Mouse (Mus musculus) embryonic facial prominence, embryonic 13.5 days (tissue): ENCODE data around the gene Rnf150. TPM values are rescaled to one million over a fixed set of nuclear protein-coding genes. Genes with fewer than 3 reads are reported as not detected.

ENCODE experiments used
- ATAC-seq: fragments of 200-750 bp; cut with Nextera tagmentation; 2 replicates; pipeline ENCODE4 v1.8.0; 2017; ENCODE audit warnings: low read depth; ENCODE audit not compliant: insufficient number of reproducible peaks, insufficient read depth, low FRiP score, low TSS enrichment
- H3K27ac ChIP-seq: fragments of 300-500 bp; sonication (generic); 2 replicates; pipeline ENCODE4 v1.5.1; 2015; ENCODE audit warnings: moderate library complexity, mild to moderate bottlenecking, inconsistent platforms
- H3K27me3 ChIP-seq: fragments of 300-500 bp; sonication (generic); 2 replicates; pipeline ENCODE4 v1.6.1; 2015; ENCODE audit warnings: mild to moderate bottlenecking, inconsistent platforms
- H3K36me3 ChIP-seq: fragments of 300-500 bp; sonication (generic); 2 replicates; pipeline ENCODE4 v1.6.1; 2015; ENCODE audit warnings: mild to moderate bottlenecking, inconsistent platforms
- H3K4me1 ChIP-seq: fragments of 300-500 bp; sonication (generic); 2 replicates; pipeline ENCODE4 v1.6.1; 2015; ENCODE audit warnings: inconsistent platforms
- H3K4me2 ChIP-seq: fragments of 300-500 bp; sonication (generic); 2 replicates; pipeline ENCODE4 v1.6.1; 2015; ENCODE audit warnings: moderate library complexity, mild to moderate bottlenecking, inconsistent platforms
- H3K4me3 ChIP-seq: fragments of 300-500 bp; sonication (generic); 2 replicates; pipeline ENCODE4 v1.5.1; 2015; ENCODE audit warnings: mild to moderate bottlenecking, inconsistent platforms
- H3K9ac ChIP-seq: fragments of 300-500 bp; sonication (generic); 2 replicates; pipeline ENCODE4 v1.6.1; 2015; ENCODE audit warnings: mild to moderate bottlenecking, inconsistent platforms
- H3K9me3 ChIP-seq: fragments of 300-500 bp; sonication (generic); 2 replicates; pipeline ENCODE4 v1.6.1; 2016; ENCODE audit warnings: inconsistent platforms
- WGBS: fragments of 180-500 bp; shearing (Covaris S2); methylation state at CpG from one replicate; pipeline ENCODE4 v1.1.7; 2015; ENCODE audit warnings: mixed read lengths; 5-methylcytosine and 5-hydroxymethylcytosine counted together
- polyA plus RNA-seq: library from polyadenylated mRNA; unstranded; fragments of >200 nt; fragmentation: Nextera tagmentation; extraction: Ambion mirVana; gene quantifications from 2 replicates; pipeline ENCODE4 v1.2.1, GENCODE M21; 2015

Gene Rnf150
- polyA plus RNA-seq, 1 experiment from 2014 or later = 2.6 TPM

DNA sequence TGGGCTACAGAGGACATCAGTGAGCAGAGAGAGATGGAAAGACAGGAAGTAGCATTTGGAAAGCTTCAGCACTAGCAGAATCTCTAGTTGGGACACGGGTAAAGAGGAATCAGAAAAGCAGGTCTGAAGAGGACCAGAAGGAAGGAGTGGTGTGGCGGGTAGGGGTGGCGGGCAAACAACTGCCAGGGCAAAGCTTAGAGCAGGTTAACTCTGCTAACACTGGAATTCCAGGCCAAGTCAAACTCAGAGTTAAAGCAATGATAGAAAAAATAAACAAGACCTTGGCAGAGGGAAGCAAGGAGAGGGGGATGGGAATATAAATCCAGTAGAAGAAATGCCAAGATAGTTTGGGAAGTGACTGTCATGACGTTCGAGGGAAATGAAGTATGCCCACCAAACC is 120.1 kb downstream of the Rnf150 start:
- Histone ChIP-seq H3K9ac (no peak overlapping the region), H3K4me1 (peaks cover 12% of the 10 kb centered on the region), H3K27me3 (no peaks in the 10 kb centered on the region), H3K9me3 (no peaks in the 10 kb centered on the region), H3K4me2 (no peak overlapping the region), H3K27ac (no peak overlapping the region), H3K36me3 (no peaks in the 10 kb centered on the region), H3K4me3 (no peak overlapping the region)
- ATAC-seq = no peak
- WGBS = 72% methylated on average over 5 of the region's 5 CpGs

DNA sequence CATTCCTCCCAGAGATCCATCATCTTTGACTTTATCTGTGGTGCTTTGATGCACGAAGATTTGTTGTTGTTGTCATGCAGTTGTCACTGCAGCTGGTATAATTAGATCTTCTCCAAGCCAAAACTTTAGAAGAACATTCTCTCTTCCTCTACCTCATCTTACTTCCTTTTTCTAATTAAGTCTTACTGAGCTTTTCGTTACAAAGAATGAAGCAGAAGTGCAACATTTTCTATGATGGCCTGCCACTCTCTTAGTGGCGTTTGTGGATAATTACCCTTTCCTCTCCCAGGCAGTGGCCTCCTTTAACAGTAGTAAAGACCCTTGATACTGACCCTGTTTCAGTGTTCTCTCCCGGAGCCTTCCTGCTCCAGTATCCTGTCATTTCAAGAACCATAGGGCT is 128.9 kb downstream of the Rnf150 start:
- ATAC-seq = no peak
- H3K27me3 ChIP-seq = no peaks in the 10 kb centered on the region
- H3K4me2 ChIP-seq = no peak overlapping the region
- H3K9ac ChIP-seq = no peak overlapping the region
- no peaks in the 10 kb centered on the region for H3K36me3 ChIP-seq
- H3K4me1 ChIP-seq = peaks cover 10% of the 10 kb centered on the region
- WGBS = 72% methylated on average over 4 of the region's 4 CpGs
- no peaks in the 10 kb centered on the region for H3K9me3 ChIP-seq
- H3K4me3 ChIP-seq = no peak overlapping the region
- H3K27ac ChIP-seq = no peak overlapping the region

DNA sequence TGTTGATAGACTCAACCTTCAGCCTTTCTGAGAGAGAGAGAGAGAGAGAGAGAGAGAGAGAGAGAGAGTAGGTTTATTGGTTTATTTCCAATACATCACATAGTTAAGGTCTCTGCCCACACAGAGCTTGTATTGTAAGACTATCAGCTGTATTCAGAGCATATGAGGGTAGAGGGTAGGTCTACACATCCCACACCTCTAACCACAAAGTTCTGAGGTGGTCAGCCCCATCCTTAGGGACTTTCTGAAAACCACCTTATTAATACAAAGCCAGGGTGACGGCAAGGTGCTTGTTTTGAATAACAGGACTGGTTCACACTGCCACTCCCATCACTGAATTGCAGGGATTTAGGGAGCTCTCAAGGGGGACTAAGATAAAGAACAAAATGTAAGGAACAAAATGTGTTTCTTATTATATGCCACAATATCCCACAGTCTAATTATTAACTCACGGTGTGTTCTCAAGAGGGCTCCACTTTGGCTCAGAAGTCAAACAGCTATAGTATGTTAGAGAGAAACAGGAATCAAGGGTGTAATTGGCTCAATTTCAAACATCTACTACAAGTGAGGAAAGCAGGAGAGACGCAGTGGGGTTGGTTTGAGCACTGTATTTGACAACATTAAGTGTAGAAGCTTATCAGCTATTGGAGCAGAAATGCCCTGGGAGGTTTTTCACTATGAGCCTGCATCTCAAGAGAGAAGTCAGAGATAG is 132.7 kb downstream of the Rnf150 start:
- H3K4me2 ChIP-seq = no peak overlapping the region
- H3K9ac ChIP-seq = no peak overlapping the region
- peaks cover 7% of the 10 kb centered on the region; the same call in 1 of the 2 replicates for H3K4me1 ChIP-seq
- 32% methylated on average over 3 of the region's 3 CpGs for WGBS
- H3K36me3 ChIP-seq = no peaks in the 10 kb centered on the region
- H3K4me3 ChIP-seq = no peak overlapping the region
- no peaks in the 10 kb centered on the region for H3K27me3 ChIP-seq
- H3K9me3 ChIP-seq = no peaks in the 10 kb centered on the region
- H3K27ac ChIP-seq = no peak overlapping the region
- ATAC-seq = no peak

DNA sequence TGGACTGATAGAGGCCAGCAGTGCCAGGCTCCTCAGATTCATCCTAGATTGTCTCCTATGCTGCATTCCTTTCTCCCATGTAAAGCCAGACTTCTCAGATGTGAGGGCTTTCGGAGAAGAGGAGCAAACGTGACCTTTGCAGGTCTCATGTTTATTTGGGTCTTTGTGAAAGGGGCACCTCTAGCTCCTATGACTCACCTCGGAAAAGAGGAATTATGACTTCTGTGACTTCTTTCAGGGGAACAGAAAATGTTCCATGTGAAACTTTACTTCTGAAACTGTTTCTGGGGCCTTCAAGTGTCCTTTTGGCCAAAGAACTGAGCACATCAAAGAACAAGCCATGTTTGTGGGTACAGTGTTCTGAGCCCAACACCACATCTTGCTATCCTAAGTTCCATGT is 133.7 kb downstream of the Rnf150 start:
- WGBS = 85% methylated on average over 3 of the region's 3 CpGs
- H3K9me3 ChIP-seq = no peaks in the 10 kb centered on the region
- no peak overlapping the region for H3K9ac ChIP-seq

DNA sequence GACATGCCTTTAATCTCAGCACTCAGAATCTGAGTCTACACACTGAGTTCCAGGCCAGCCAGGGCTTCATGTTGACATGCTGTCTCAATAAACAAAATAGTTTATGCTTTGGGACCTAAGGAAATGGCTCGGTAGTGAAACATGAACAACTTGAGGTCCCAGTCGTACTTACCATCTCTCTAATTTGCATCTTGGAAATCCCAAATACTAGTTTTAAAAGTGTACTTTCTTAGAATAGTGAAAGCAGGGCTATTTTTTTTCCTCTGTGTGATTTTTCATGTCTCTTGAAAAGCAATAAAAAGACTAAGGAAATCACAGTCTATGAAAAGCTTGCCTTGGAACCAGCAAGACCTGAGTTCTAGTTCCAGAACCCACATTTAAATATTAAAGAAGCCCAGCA is 135.6 kb downstream of the Rnf150 start:
- Histone ChIP-seq H3K36me3 (no peaks in the 10 kb centered on the region), H3K9ac (no peak overlapping the region), H3K9me3 (no peaks in the 10 kb centered on the region), H3K4me3 (no peak overlapping the region), H3K27ac (no peak overlapping the region), H3K4me1 (peaks cover 7% of the 10 kb centered on the region; the same call in 1 of the 2 replicates), H3K27me3 (no peaks in the 10 kb centered on the region), H3K4me2 (no peak overlapping the region)
- no peak for ATAC-seq
- 82% methylated on average over 2 of the region's 2 CpGs for WGBS

More for the DNA sequence above, 133.7 kb downstream of the Rnf150 start:
- H3K27ac ChIP-seq = no peak overlapping the region
- no peak overlapping the region for H3K4me3 ChIP-seq
- ATAC-seq = no peak
- H3K4me1 ChIP-seq = peaks cover 7% of the 10 kb centered on the region; the same call in 1 of the 2 replicates
- H3K4me2 ChIP-seq = no peak overlapping the region
- no peaks in the 10 kb centered on the region for H3K27me3 ChIP-seq
- H3K36me3 ChIP-seq = no peaks in the 10 kb centered on the region

DNA sequence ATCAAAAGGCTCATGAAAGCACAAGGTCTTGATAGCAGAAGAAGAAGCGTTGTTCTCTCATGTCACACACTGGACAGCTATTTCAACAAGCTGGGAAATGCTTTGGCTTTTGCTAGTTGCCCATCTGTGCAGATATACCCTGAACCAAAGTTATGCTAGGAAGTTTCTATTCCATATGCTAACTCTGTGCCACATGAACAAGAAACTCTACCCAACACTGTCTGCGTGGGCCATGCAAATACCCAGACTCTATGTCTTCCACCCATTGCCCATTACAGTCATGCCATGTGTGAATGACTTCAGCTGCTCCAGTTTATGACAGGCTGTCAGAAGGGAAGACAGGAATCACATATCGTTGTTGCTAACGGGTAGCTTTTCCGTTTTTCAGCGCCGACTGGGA is 140.0 kb downstream of the Rnf150 start:
- no peak for ATAC-seq
- no peaks in the 10 kb centered on the region for H3K9me3 ChIP-seq

DNA sequence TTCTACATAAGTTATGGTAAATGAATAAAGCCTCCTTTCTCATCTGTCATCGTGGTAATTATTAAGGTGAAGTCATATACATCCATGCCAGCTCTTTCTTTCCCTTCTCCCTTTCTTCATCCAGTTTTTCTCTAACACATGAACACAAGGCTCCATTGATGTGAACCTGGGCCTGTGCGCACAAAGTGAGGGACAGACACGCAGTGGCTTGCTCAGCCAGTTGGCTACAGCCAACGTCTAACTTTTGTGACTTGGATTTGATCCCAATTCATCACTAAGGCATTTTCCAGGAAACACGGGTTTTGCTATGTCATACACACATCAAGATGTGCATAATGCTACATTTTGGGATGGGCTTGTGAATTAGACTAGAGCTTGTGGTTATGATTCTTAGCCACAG is 146.3 kb downstream of the Rnf150 start:
- Histone ChIP-seq H3K9me3 (no peaks in the 10 kb centered on the region), H3K27me3 (no peaks in the 10 kb centered on the region), H3K27ac (no peak overlapping the region), H3K9ac (no peak overlapping the region), H3K4me1 (no peaks in the 10 kb centered on the region), H3K4me2 (no peak overlapping the region), H3K36me3 (peaks cover 13% of the 10 kb centered on the region), H3K4me3 (no peak overlapping the region)
- no peak for ATAC-seq
- 83% methylated on average over 5 of the region's 5 CpGs for WGBS

More for the DNA sequence above, 140.0 kb downstream of the Rnf150 start:
- no peak overlapping the region for H3K4me2 ChIP-seq
- H3K9ac ChIP-seq = no peak overlapping the region
- peaks cover 13% of the 10 kb centered on the region for H3K36me3 ChIP-seq
- no peaks in the 10 kb centered on the region for H3K4me1 ChIP-seq
- no peaks in the 10 kb centered on the region for H3K27me3 ChIP-seq
- no peak overlapping the region for H3K27ac ChIP-seq
- no peak overlapping the region for H3K4me3 ChIP-seq
- 93% methylated on average over 7 of the region's 7 CpGs for WGBS

DNA sequence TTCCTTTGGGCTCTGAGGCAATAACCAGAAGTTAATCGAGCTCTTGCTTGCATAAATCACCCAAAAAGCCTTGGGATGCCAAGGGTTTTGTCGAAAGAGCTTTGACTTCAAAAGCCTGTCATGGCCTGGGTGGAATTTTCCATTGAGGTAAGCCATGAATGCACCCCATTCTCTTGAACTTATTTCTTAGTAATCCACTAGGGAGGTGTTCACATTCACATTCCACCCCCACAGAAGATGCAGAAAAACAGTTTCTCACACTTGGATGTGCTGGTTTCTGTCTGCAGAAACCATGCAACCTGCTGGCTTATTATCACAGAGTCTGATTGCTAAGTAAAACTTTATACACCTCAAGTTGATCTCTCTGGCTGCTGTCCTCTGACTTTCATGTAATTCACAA is 148.1 kb downstream of the Rnf150 start:
- H3K27ac ChIP-seq = no peak overlapping the region
- ATAC-seq = no peak
- 68% methylated on average over 2 of the region's 2 CpGs for WGBS
- no peak overlapping the region for H3K4me2 ChIP-seq
- H3K4me3 ChIP-seq = no peak overlapping the region
- H3K36me3 ChIP-seq = peaks cover 9% of the 10 kb centered on the region
- no peaks in the 10 kb centered on the region for H3K27me3 ChIP-seq
- no peaks in the 10 kb centered on the region for H3K9me3 ChIP-seq
- H3K4me1 ChIP-seq = no peaks in the 10 kb centered on the region
- no peak overlapping the region for H3K9ac ChIP-seq

DNA sequence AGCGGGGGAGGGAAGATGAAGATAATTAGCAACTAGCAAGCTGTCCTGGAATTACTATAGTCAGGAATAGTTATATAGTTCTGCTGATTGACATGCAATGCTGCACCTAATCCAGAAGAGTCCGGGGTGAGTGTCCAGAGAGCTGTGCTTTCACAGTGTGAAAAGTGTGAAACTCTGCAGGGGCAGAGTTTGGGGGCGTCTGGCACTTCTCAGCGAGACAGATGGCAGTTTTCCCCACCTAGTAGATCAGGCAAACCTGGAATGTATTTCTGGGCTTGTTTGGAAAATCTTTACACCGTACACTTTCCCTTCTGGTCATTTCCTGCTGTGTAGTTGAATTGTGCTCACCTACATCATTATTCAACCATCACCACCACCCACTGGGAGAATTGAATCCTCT is 148.6 kb downstream of the Rnf150 start:
- Histone ChIP-seq H3K4me2 (no peak overlapping the region), H3K4me3 (no peak overlapping the region), H3K9me3 (no peaks in the 10 kb centered on the region), H3K36me3 (peaks cover 5% of the 10 kb centered on the region; the same call in 1 of the 2 replicates), H3K27ac (no peak overlapping the region), H3K9ac (no peak overlapping the region), H3K4me1 (no peaks in the 10 kb centered on the region), H3K27me3 (no peaks in the 10 kb centered on the region)
- WGBS = 62% methylated on average over 5 of the region's 5 CpGs
- ATAC-seq = no peak

DNA sequence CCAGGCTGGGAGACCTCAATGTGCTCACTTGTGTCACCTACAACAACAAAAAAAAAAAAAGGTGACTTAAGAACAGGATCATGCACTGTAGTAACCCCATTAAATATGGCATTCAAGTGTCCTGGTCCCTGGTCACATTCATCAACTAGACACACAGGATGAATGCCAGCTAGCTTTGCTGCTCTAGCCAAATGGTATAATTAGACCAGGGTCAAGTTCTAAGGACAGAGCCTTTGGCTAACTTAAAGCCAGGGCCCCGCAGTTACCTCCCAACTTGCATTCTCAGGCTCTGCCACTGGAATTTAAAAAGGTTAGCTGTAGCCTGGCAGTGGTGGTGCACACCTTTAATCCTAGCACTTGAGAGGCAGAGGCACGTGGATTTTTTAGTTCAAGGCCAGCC is 165.1 kb downstream of the Rnf150 start:
- Histone ChIP-seq H3K4me2 (no peak overlapping the region), H3K9ac (no peak overlapping the region), H3K36me3 (no peaks in the 10 kb centered on the region), H3K27me3 (no peaks in the 10 kb centered on the region), H3K4me1 (no peaks in the 10 kb centered on the region), H3K9me3 (no peaks in the 10 kb centered on the region), H3K27ac (no peak overlapping the region), H3K4me3 (no peak overlapping the region)
- no peak for ATAC-seq
- WGBS = 69% methylated on average over 2 of the region's 2 CpGs

DNA sequence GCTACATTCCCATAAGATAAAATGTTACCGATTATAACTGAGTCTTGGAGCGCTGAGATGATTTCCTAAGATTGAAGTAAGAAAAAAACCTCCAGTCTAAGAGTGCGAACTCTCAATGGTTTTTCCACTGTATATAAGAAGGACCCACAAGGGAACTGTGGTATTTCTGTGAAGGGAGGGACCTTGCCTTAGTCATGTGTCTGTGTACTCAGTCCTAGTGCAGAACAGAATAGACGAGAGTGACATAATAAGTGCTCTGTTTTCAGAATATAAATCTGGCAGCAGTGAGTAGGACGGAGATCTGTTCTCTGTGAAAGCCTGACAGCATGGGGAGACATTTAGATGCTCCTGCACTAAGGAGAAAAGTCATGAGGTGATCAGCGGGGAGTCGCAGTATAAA is 169.6 kb downstream of the Rnf150 start:
- Histone ChIP-seq H3K9ac (no peak overlapping the region), H3K4me1 (no peaks in the 10 kb centered on the region), H3K4me3 (no peak overlapping the region), H3K27me3 (no peaks in the 10 kb centered on the region), H3K27ac (no peak overlapping the region), H3K36me3 (no peaks in the 10 kb centered on the region), H3K9me3 (no peaks in the 10 kb centered on the region), H3K4me2 (no peak overlapping the region)
- WGBS = 55% methylated on average over 7 of the region's 7 CpGs
- ATAC-seq = no peak

DNA sequence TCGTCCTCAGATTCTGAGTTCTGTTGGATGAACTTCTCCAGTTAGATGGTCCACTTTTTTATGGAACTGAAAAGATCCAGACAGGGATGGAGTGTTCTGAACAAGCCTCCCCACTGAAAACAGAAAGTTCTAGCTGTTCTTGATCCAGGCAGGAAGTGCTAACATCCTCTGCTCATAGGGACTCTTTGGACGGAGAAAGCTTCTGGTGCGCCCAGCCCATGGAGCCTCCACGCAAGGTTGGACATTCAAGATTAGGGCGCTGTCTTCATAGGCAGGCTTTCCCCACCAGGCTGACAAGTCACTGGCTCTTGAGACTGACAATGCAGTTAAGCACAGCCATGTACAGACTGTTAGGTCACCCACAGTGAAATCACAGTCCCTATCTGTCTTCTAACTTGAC is 172.0 kb downstream of the Rnf150 start:
- Histone ChIP-seq H3K4me3 (no peak overlapping the region), H3K4me2 (no peak overlapping the region), H3K4me1 (no peaks in the 10 kb centered on the region), H3K36me3 (no peaks in the 10 kb centered on the region), H3K27ac (no peak overlapping the region), H3K9me3 (no peaks in the 10 kb centered on the region), H3K27me3 (no peaks in the 10 kb centered on the region), H3K9ac (no peak overlapping the region)
- 93% methylated on average over 5 of the region's 5 CpGs for WGBS
- ATAC-seq = no peak
